Mouse (Mus musculus) CH12.LX (cell line): ENCODE data around the gene Tex22.

Experiments used
- CTCF ChIP-seq, 2 experiments: IDR thresholded peaks in 1 of 2; conservative IDR thresholded peaks in 1 of 2; 2 replicates each; pipeline ENCODE4 v1.5.1; 2011 to 2012; ENCODE audit warnings: low read depth in 2 of 2, low read length in 2 of 2, improper control_type of control experiment in 1 of 2, inconsistent platforms in 1 of 2, mild to moderate bottlenecking in 1 of 2, moderate library complexity in 1 of 2
- EP300 ChIP-seq: IDR thresholded peaks from 2 replicates; pipeline ENCODE4 v1.6.1; 2011; ENCODE audit warnings: low read length, improper control_type of control experiment
- KAT2A ChIP-seq: IDR thresholded peaks from 2 replicates; pipeline ENCODE4 v1.6.1; 2012; ENCODE audit warnings: low read length, improper control_type of control experiment, inconsistent platforms; ENCODE audit not compliant: insufficient replicate concordance
- MAX ChIP-seq: IDR thresholded peaks from 2 replicates; pipeline ENCODE4 v1.6.1; 2011; ENCODE audit warnings: low read length, improper control_type of control experiment
- MAZ ChIP-seq: IDR thresholded peaks from 2 replicates; pipeline ENCODE4 v1.6.1; 2012; ENCODE audit warnings: low read depth, mild to moderate bottlenecking, inconsistent platforms, low read length, improper control_type of control experiment, moderate library complexity
- POLR2A ChIP-seq: IDR thresholded peaks from 2 replicates; pipeline ENCODE4 v1.6.1; 2011; ENCODE audit warnings: low read depth, mild to moderate bottlenecking, improper control_type of control experiment, low read length
- TCF12 ChIP-seq: IDR thresholded peaks from 2 replicates; pipeline ENCODE4 v1.6.1; 2014; ENCODE audit warnings: low read depth, mild to moderate bottlenecking, inconsistent platforms, low read length, improper control_type of control experiment

DNA sequence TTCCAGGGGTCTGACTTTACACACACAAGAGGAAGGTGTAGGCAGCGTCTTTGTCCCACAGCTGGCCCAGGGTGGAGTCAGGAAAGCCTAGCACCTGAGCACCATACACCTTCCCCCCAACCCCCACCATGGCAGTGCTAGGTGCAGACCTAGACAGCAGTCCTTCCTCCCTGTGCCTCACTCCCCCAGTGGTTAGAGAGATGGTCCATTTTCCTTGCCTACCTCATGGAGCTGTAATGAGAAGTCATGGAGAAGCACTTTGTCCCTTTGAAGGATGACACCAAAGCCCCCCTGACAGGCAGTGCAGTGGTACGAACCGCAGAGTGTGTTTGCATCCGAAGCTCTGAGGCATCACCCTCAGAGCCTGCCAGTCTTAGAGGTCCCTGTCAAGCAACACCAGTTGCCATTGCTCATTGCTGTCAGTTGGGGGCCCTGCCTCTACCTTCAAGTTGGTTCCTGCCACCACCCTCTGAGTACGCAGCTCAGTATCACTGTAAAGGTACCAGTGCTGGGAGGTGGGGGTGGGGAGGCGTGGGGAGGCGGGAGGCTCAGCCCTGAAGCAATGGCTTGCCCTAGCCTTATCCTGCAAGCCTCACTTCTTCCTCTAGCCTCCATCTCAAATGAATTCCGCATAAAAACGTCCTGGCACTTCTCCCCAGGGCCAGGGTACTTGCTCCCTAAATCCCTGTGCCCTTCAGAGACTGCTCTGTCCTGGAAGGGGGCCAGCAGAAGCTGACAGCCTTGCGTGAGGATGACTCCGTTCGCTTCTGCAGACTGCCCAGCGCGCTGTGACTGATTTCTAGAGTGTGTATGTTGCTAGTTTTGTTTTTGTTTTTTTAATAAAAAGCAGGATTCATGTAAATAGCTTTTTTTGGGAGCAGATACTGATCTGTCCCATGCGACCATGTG, 628 bp upstream of the Tex22 start:
- TF ChIP-seq CTCF (conservative IDR thresholded peaks at IDR 0.05 in 1 of 2, IDR thresholded peaks at IDR 0.05 in 1 of 2; ENCODE audit: low read depth in 2 of 2, low read length in 2 of 2) = peak in 1 of 2 experiments; percentile 47; a peak in 2 of 4 replicates
- no peak for TF ChIP-seq EP300
- TF ChIP-seq POLR2A = no peak
- no peak for TF ChIP-seq MAZ
- TF ChIP-seq MAX = no peak
- TF ChIP-seq TCF12 = no peak
- TF ChIP-seq KAT2A = no peak
